Mouse (Mus musculus) liver, embryonic 11.5 days (tissue): ENCODE results near the gene Irx5. TPM values are rescaled to one million over a fixed set of nuclear protein-coding genes. Genes with fewer than 3 reads are reported as not detected.

Source experiments
- ATAC-seq: fragments of 200-750 bp; cut with Nextera tagmentation; replicated peaks from 2 replicates; pipeline ENCODE4 v1.8.0; 2017; ENCODE audit warnings: moderate number of reproducible peaks, mild to moderate bottlenecking, moderate TSS enrichment, moderate library complexity; ENCODE audit not compliant: low FRiP score
- DNase-seq: peaks from one replicate; pipeline ENCODE4 v3.0.0-alpha.2; 2017; ENCODE audit warnings: low spot score
- H3K27ac ChIP-seq: fragments of 300-500 bp; sonication (generic); 2 replicates; pipeline ENCODE4 v1.5.1; 2014; ENCODE audit warnings: mild to moderate bottlenecking, low read depth, low read length, control low read depth
- H3K27me3 ChIP-seq: fragments of 300-500 bp; sonication (generic); replicated peaks from 2 replicates; pipeline ENCODE4 v1.6.1; 2014; ENCODE audit warnings: low read length, mixed read lengths; ENCODE audit not compliant: control insufficient read depth, insufficient read depth
- H3K36me3 ChIP-seq: fragments of 300-500 bp; sonication (generic); 2 replicates; pipeline ENCODE4 v1.6.1; 2014; ENCODE audit warnings: mild to moderate bottlenecking, low read length, moderate library complexity, mixed read lengths; ENCODE audit not compliant: control insufficient read depth, insufficient read depth
- H3K4me1 ChIP-seq: fragments of 300-500 bp; sonication (generic); replicated peaks from 2 replicates; pipeline ENCODE4 v1.6.1; 2014; ENCODE audit warnings: low read length, mixed read lengths; ENCODE audit not compliant: control insufficient read depth, insufficient read depth
- H3K4me2 ChIP-seq: fragments of 300-500 bp; sonication (generic); 2 replicates; pipeline ENCODE4 v1.6.1; 2014; ENCODE audit warnings: mild to moderate bottlenecking, control low read depth, moderate library complexity
- H3K4me3 ChIP-seq: fragments of 300-500 bp; sonication (generic); 2 replicates; pipeline ENCODE4 v1.5.1; 2014; ENCODE audit warnings: low read depth, low read length, control low read depth
- H3K9ac ChIP-seq: fragments of 300-500 bp; sonication (generic); 2 replicates; pipeline ENCODE4 v1.6.1; 2014; ENCODE audit warnings: low read depth, low read length, control low read depth
- H3K9me3 ChIP-seq: fragments of 300-500 bp; sonication (generic); 2 replicates; pipeline ENCODE4 v1.6.1; 2016; ENCODE audit warnings: low read length, inconsistent platforms, mixed read lengths; ENCODE audit not compliant: control insufficient read depth
- WGBS: fragments of 180-500 bp; shearing (Covaris S2); extraction: QIAGEN DNeasy Blood & Tissue Kit; methylation state at CpG from one replicate; pipeline ENCODE4 v1.1.7; 2014; 5-methylcytosine and 5-hydroxymethylcytosine counted together
- polyA plus RNA-seq: library from polyadenylated mRNA; unstranded; fragments of >200 nt; fragmentation: Nextera tagmentation; extraction: Ambion mirVana; gene quantifications from 2 replicates; pipeline ENCODE4 v1.2.1, GENCODE M21; 2014

Gene Irx5
- polyA plus RNA-seq, 1 experiment from 2014 or later: 1.4 TPM

DNA sequence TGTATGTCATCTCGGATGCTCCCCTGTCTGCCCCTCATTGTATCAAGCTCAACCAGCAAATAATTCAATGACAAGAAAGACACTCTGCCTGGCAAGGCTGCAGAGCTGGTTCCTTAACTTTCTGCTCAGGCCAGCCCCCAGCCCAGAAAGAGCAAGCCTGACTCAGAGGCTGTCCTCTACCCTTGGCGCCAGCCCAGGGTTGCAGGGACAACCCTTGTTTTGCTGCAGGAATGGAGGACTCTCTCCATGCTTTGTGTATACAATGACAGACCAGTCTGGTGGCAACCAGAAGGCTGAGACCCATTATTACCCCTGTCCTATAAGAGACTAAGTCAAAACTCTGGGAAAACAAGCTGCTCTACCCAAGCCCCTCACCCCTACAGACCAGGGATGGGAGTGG, 46.8 kb downstream of the Irx5 start:
- Histone ChIP-seq H3K9me3 (no peaks in the 10 kb centered on the region), H3K4me2 (no peak overlapping the region), H3K9ac (no peak overlapping the region), H3K36me3 (no peaks in the 10 kb centered on the region), H3K27me3 (0 out of 2 replicates have a peak, but pooled peaks cover 2% of the 10 kb centered on the region), H3K27ac (no peak overlapping the region), H3K4me1 (no peaks in the 10 kb centered on the region), H3K4me3 (no peak overlapping the region)
- no peak for ATAC-seq
- no peak for DNase-seq
- 73% methylated on average over 2 of the region's 2 CpGs for WGBS

DNA sequence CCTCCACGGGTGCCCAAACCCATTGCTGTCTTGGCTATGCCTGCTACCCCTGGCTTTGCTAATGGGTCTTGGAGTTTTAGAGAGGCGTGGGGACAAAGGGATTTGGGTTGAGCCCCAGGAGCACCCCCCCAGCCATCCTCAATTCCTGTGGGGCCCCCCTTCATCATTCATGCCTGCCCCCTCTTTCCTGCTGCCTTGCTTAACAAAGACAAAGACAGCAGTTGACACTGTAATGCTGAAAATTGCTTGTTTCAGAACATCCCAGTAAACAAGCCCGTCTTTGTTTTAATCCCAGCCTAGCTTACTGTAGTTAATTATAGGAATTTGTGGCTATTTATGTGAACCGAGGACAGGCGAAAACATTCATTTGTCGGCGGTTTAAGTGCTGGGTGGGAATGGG, 50.7 kb downstream of the Irx5 start:
- H3K36me3 ChIP-seq: no peaks in the 10 kb centered on the region
- H3K4me1 ChIP-seq: no peaks in the 10 kb centered on the region
- DNase-seq (no peak), ATAC-seq (no peak)
- no peak overlapping the region for H3K4me3 ChIP-seq
- H3K9ac ChIP-seq: no peak overlapping the region
- WGBS: 77% methylated on average over 7 of the region's 7 CpGs
- H3K27ac ChIP-seq: no peak overlapping the region
- no peak overlapping the region for H3K4me2 ChIP-seq
- H3K27me3 ChIP-seq: no peaks in the 10 kb centered on the region; the same call in 1 of the 2 replicates
- H3K9me3 ChIP-seq: no peaks in the 10 kb centered on the region

DNA sequence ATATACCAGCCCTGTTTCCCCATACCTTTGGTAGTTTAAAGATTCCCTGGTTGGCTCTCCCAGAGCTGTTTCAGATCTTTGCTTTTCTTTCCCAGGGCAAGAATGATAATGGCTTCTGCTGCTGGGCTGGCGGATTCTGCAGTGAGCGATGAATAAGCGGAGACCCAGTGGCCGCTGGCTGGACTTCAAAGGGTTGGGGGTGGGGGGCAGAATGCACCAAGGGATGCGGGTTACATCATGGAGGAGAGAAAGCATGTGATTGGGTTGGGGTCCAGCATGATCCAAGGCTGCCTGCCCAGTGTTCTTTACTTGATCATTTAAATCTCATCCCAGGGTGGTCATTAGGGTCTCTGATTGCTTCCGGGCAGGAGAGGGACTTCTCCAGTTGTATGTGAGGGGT, 56.2 kb downstream of the Irx5 start:
- DNase-seq (no peak), ATAC-seq (no peak)
- Histone ChIP-seq H3K4me3 (no peak overlapping the region), H3K36me3 (no peaks in the 10 kb centered on the region), H3K27me3 (no peaks in the 10 kb centered on the region; the same call in 1 of the 2 replicates), H3K27ac (no peak overlapping the region), H3K9ac (no peak overlapping the region), H3K4me1 (no peaks in the 10 kb centered on the region), H3K9me3 (no peaks in the 10 kb centered on the region), H3K4me2 (no peak overlapping the region)
- WGBS: 77% methylated on average over 6 of the region's 6 CpGs

DNA sequence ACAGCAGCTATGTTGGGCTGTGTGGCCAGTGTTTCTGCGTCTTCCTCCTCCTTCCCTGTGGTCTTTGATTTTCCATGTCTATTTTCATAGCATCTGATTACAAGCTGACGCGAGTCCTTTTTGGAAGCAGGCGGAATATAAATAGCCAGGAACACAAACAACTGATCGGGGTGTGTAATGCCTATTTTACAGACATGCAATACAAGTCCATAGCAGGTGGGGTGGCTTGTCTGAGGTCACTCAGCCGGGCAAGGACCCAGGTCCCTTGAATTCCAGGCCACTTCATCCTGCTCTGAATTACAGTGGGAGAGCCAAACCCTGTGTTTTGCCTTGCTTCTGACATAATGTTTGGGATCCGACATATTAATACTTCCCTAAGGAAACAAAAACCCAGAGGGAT, 63.2 kb downstream of the Irx5 start:
- H3K4me1 ChIP-seq: no peaks in the 10 kb centered on the region
- no peaks in the 10 kb centered on the region for H3K9me3 ChIP-seq
- no peak overlapping the region for H3K4me3 ChIP-seq
- ATAC-seq (no peak), DNase-seq (no peak)
- H3K27ac ChIP-seq: no peak overlapping the region
- H3K4me2 ChIP-seq: no peak overlapping the region
- no peaks in the 10 kb centered on the region for H3K36me3 ChIP-seq
- 79% methylated on average over 7 of the region's 7 CpGs for WGBS
- no peaks in the 10 kb centered on the region for H3K27me3 ChIP-seq
- no peak overlapping the region for H3K9ac ChIP-seq
